Mouse (Mus musculus) ES-E14 (cell line): ENCODE measurements at regions not wholly inside any gene's neighbourhood (a gene's known extent, or its start where the extent isn't known, plus 50 kb on each side); places are given as distances from the start of the nearest gene placed in this dataset.

Source experiments
- DNase-seq: peaks from one replicate; pipeline ENCODE4 v3.0.0-alpha.2; 2013; ENCODE audit warnings: low read depth, low spot score
- H3K27ac ChIP-seq: 2 replicates; pipeline ENCODE4 v1.5.1; 2012; ENCODE audit warnings: low read depth, mild to moderate bottlenecking, low read length, moderate library complexity, mixed read lengths; ENCODE audit not compliant: poor library complexity, insufficient read depth, severe bottlenecking
- H3K36me3 ChIP-seq: 2 replicates; pipeline ENCODE4 v1.6.1; 2012; ENCODE audit warnings: mild to moderate bottlenecking, low read length, moderate library complexity, mixed read lengths; ENCODE audit not compliant: control insufficient read depth, poor library complexity, insufficient read depth, severe bottlenecking
- H3K4me1 ChIP-seq, 2 experiments: fragments of 150-350 bp in 1 of 2; sonication (generic) in 1 of 2; 2 replicates each; pipeline ENCODE4 v1.6.1; 2012; ENCODE audit warnings: low read length in 2 of 2, mild to moderate bottlenecking in 1 of 2, mixed read lengths in 1 of 2; ENCODE audit not compliant: control insufficient read depth in 2 of 2, insufficient read depth in 2 of 2, poor library complexity in 1 of 2
- H3K4me3 ChIP-seq, 2 experiments: fragments of 150-350 bp in 1 of 2; sonication (generic) in 1 of 2; 2 replicates each; pipeline ENCODE4 v1.5.1; 2012; ENCODE audit warnings: low read length in 2 of 2, low read depth in 1 of 2, mild to moderate bottlenecking in 1 of 2, mixed read lengths in 1 of 2; ENCODE audit not compliant: insufficient read depth in 1 of 2, poor library complexity in 1 of 2, severe bottlenecking in 1 of 2
- H3K9ac ChIP-seq: 2 replicates; pipeline ENCODE4 v1.6.1; 2012; ENCODE audit warnings: low read depth, mild to moderate bottlenecking, low read length, mixed read lengths; ENCODE audit not compliant: poor library complexity, insufficient read depth, severe bottlenecking
- H3K9me3 ChIP-seq: fragments of 150-350 bp; sonication (generic); 2 replicates; pipeline ENCODE4 v1.6.1; 2012; ENCODE audit warnings: low read depth, mild to moderate bottlenecking, low read length; ENCODE audit not compliant: control insufficient read depth, insufficient read depth
- CHD2 ChIP-seq: IDR thresholded peaks from 2 replicates; pipeline ENCODE4 v1.6.1; 2014; ENCODE audit warnings: mild to moderate bottlenecking, low read depth, low read length, inconsistent platforms
- HCFC1 ChIP-seq: IDR thresholded peaks from 2 replicates; pipeline ENCODE4 v1.6.1; 2012; ENCODE audit warnings: low read length, inconsistent platforms, borderline replicate concordance; ENCODE audit not compliant: insufficient read depth
- MAFK ChIP-seq: IDR thresholded peaks from 2 replicates; pipeline ENCODE4 v1.6.1; 2014; ENCODE audit warnings: mild to moderate bottlenecking, low read depth, low read length, inconsistent platforms; ENCODE audit not compliant: insufficient read depth
- ZC3H11A ChIP-seq: IDR thresholded peaks from 2 replicates; pipeline ENCODE4 v1.6.1; 2012; ENCODE audit warnings: low read depth, mild to moderate bottlenecking, inconsistent platforms, low read length, borderline replicate concordance
- ZNF384 ChIP-seq: IDR thresholded peaks from 2 replicates; pipeline ENCODE4 v1.6.1; 2012; ENCODE audit warnings: low read depth, low read length, inconsistent platforms
- in situ Hi-C, 2 experiments: fragments of 600-800 bp; cut with MboI; formaldehyde crosslinking; loops; one replicate each; pipeline ENCODE4 v1.15.1; 2025; ENCODE audit warnings: low sequenced_read_pairs in 2 of 2, inconsistent platforms in 1 of 2; ENCODE audit not compliant: unreplicated experiment in 2 of 2

DNA sequence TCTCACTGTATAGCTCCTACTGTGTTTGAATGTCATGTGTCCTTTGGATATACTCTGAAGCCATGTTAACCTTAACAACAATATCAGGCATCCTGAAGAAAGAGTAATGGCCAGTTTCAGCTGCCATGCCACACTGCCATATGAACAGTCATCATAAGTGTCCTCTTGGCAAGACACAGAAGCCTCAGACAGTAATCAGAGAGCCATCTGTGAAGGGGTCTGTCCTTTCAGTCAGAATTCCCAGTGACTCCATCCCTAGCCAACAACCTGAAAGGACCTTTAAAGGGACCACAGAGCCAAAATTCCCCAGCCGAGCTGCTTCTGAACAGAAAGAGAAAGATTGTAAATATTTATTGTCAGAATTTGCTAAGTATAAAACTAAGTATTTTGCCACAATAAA, 63.9 kb upstream of the Plppr4 start:
- H3K36me3 ChIP-seq, result no peaks in the 10 kb centered on the region
- no peak for DNase-seq
- no peak overlapping the region for H3K27ac ChIP-seq
- TF ChIP-seq ZNF384 (no peak), CHD2 (no peak), HCFC1 (no peak), ZC3H11A (no peak), MAFK (no peak)
- in situ Hi-C loops, result no loop called here
- H3K9me3 ChIP-seq, result no peaks in the 10 kb centered on the region
- H3K4me3 ChIP-seq, result no peak overlapping the region
- H3K9ac ChIP-seq, result no peak overlapping the region
- no peaks in the 10 kb centered on the region for H3K4me1 ChIP-seq

- H3K27ac ChIP-seq, result no peak overlapping the region
- H3K9me3 ChIP-seq, result no peaks in the 10 kb centered on the region
- no peaks in the 10 kb centered on the region for H3K36me3 ChIP-seq
- H3K9ac ChIP-seq, result no peak overlapping the region
- no peaks in the 10 kb centered on the region for H3K4me1 ChIP-seq
- in situ Hi-C loops, result no loop called here
- DNase-seq, result no peak
- TF ChIP-seq ZC3H11A, result no peak
- TF ChIP-seq MAFK, result no peak
- H3K4me3 ChIP-seq, result no peak overlapping the region
Observed at GRCm38 (mm10) chr3:117412896-117413747, 52.4 kb upstream of the Plppr4 start.
